Mouse (Mus musculus) hindlimb bud, embryonic 11.5 days (tissue): ENCODE measurements at regions not wholly inside any gene's neighbourhood (a gene's known extent, or its start where the extent isn't known, plus 50 kb on each side); places are given as distances from the start of the nearest gene placed in this dataset.
A peak's percentile ranks its signal among the peaks of the same experiment; 100 is the strongest.

Experiments
- DNase-seq: peaks from one replicate; pipeline ENCODE4 v3.0.0-alpha.2; 2012; ENCODE audit warnings: low read depth, low spot score; ENCODE audit errors: extremely low spot score

DNA sequence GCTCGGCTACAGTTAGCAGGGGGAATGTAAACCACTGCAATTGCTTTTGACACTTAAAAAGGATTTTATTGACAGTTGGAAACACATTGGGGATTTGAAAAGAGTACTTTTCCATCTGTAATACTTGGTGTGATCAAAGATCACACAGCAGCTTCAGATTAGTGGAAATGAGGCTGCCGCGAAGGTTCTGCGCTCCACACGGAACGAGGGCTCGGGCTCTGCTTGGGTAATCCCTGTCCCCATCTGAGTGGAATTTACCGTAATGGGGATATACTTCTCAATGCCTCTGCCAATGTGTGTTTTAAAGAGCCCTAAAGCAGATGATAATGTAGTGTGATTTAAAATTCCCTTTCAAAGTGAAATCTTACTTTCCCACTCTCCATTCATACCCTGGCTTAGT, 194.4 kb upstream of the Adamts16 start:
- DNase-seq: no peak

GRCm38 (mm10) chr13:71034926-71035687, 193.5 kb upstream of the Adamts16 start:
- DNase-seq: no peak

GRCm38 (mm10) chr13:71008216-71008615, 166.6 kb upstream of the Adamts16 start:
- peak; percentile 24 for DNase-seq

DNA sequence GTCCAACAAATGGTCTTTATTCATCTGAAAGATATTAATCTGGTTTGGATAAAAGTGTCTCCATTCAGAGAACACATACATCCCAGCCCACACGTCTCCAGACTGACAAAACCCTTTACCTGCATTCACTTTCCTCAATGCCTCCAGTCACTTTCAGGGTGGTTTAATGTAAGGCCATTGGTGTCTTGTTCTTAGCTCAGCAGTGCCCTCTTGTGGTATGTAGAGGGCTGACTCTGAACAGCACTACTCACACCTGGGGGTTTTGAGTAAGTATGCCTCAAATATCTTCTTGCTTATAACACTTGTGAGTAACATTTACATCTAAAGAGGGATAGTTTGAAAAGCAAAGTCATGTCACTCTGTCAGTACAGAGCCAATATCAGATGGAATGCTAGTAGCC, 164.5 kb upstream of the Adamts16 start:
- DNase-seq: peak; percentile 64

DNA sequence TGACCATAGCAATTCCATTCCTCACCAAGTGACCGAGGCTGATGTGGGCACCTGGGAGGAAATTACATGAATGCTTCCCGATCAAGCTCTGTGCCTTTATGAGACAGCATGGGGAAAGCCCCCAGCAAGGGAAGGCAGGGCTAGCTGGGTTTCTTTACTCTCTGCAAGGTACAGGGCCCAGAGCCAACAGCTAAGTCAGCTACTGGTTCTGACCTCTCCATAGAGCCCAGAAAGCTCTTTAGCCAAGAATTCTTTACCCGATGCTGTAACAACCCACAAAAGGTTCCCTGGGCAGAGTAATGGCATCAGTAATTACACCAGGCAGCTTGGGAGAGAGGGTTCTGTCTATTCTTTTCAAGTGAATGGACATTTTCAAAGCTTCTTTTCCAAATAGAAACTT, 161.9 kb upstream of the Adamts16 start:
- DNase-seq: no peak

DNA sequence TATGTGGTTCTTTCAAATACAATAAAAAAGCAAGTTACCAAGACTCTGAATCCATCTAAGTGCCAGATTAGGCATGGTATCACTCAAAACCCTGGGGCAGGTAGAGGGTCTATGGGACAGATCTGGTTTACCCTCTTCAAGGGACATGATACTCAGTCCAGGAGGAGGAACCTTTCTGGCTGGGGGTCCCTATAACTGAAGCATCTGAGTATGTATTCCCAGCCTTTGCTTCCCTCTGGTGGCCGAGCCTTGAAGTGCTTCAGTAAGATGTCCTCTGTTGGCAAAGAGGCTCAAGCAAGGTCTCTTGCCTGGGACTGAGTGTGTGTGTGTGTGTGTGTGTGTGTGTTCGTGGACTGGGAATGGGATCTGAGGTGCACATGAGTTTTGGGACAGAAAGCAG, 159.7 kb upstream of the Adamts16 start:
- DNase-seq: no peak

DNA sequence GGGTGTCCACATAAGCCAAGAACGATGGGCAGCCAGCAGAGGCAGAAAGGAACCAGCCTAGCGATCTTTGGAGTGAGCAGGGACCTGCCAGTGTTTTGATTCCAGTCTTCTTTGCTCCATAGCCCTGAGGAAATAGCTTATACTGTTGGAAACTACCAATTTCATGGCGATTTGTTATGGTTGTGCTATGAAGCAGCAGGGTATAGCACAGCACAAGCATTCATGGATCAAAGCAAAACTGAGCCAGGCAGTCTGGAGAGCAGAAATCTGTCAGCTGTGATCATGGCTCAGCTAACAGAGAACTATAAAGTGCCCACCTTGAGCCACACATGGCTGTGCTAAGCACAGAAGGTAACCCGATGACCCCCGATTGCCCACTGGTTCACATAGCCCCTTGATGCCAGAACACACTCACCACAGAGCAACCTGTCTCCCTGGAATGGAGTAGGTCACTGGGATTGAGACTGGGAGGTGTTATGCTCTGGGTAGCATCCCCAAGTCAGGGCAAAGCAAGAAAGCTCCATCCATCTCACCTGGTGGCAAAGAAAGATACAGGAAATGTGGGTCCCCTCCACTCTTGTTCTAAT, 158.9 kb upstream of the Adamts16 start:
- no peak for DNase-seq

GRCm38 (mm10) chr13:70993522-70993921, 151.9 kb upstream of the Adamts16 start:
- no peak for DNase-seq

DNA sequence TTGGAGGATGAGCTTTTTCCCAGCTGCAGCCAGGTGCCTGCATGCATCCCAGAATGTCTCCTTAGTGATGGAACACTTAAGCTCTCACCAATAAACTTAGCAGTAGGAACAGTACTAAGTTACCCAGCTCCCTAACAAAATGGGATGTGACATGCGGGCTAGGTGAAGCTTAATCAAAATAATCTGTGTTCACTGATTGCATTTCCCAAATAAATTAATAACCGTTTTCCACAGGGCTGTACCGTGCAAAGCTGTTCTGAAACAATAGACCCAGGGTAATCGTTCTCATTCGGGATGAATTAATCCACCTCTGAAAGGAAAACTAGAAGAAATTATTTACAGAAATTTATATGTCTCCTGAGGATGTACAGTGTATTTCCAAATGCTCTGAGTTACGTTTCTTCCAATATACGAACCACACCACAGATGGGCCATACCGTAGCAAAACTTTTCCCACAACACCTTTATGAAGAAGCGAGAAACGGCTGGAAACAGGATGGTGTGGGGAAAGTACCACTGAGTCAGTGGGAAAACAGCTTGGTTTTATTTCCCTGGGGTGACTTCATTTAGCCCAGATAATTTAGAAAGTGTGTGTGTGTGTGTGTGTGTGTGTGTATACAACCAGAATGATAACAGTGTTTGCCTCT, 148.5 kb upstream of the Adamts16 start:
- no peak for DNase-seq

- DNase-seq: no peak
These were observed 137.7 kb upstream of the Adamts16 start for GRCm38 (mm10) chr13:70979344-70979743.

- DNase-seq: no peak
These were observed 137.1 kb upstream of the Adamts16 start for GRCm38 (mm10) chr13:70978547-70979307.

GRCm38 (mm10) chr13:70969596-70969995, 128.0 kb upstream of the Adamts16 start:
- no peak for DNase-seq

DNA sequence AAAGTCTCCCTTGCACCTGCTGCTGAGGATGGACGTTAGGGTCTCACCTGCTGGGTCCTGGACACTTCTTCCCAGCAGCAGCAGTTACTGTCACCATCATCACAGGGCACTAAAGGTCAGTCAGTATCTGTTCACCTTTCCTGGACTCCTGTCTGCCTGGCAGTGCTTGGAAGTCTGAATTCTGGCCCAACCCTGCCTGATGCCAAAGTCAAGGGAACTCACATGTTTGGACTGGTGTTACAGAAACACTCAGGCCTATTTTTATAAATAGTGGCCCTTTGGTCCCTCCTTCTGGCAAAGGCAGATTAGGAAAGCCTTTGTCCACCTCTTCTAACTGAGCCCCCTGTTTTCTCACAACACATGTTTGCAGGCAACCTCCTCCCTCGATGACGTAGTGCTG, 126.2 kb upstream of the Adamts16 start:
- no peak for DNase-seq

GRCm38 (mm10) chr13:70963384-70963783, 121.8 kb upstream of the Adamts16 start:
- no peak for DNase-seq

- peak; percentile 18 for DNase-seq
These were observed 92.9 kb upstream of the Adamts16 start for GRCm38 (mm10) chr13:70934309-70935037.

GRCm38 (mm10) chr13:70913834-70914233, 72.2 kb upstream of the Adamts16 start:
- no peak for DNase-seq

DNA sequence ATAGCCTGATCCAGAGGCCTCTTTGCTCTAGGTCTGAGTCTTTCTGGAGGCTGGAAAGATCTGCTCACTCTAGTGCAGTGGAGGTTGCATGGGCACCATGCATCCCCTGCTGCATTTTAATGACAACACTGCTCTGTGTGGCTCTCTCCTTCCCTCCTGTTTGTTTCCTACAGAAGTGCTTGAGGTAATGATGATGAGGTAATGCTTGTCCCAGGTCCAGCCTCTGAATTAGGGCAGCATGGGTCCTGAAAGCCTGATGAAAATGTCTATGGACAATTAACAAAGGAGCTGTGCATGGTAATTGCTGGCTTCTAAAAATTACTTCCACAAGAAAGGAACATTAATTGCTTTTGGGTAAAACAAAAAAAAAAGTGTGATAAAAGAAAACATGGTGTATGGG, 69.3 kb upstream of the Adamts16 start:
- DNase-seq: no peak

GRCm38 (mm10) chr13:70904834-70905233, 63.2 kb upstream of the Adamts16 start:
- no peak for DNase-seq

- no peak for DNase-seq
These were observed 62.2 kb upstream of the Adamts16 start for GRCm38 (mm10) chr13:70903831-70904230.

DNA sequence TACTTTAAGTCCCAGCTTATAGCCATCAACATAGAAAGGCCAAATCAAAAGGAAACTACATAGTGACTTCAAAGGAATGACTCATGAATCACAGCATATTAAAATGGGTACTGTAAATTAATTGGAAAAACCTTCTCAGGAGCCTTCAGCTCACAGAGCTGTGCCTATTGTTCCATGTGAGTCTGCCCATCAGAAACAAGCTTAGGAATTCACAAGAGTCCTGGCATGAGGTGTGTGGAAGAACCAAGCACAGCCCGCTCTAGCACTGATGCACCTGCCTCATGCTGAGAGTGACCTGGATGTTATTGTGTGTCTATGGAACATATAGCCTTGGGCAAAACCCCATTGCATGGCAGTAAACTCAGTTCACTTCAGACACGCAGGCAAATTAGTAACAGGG, 61.5 kb upstream of the Adamts16 start:
- no peak for DNase-seq

GRCm38 (mm10) chr13:70902727-70903126, 61.1 kb upstream of the Adamts16 start:
- no peak for DNase-seq
